Mouse (Mus musculus): ENCODE measurements around the gene Map2. TPM values are rescaled to one million over a fixed set of nuclear protein-coding genes. Genes with fewer than 3 reads are reported as not detected.

The Map2 gene
- polyA plus RNA-seq, 1 experiment = 51.6 TPM

GRCm38 (mm10) chr1:66457747-66458146 lies 282.7 kb downstream of the Map2 start:
- no peak overlapping the region for H3K27ac ChIP-seq (ENCODE audit: insufficient read depth, low read length)
- H3K4me1 ChIP-seq (ENCODE audit: control insufficient read depth, insufficient read depth, low read length) = no peaks in the 10 kb centered on the region
- TF ChIP-seq POLR2A (IDR thresholded peaks at IDR 0.05; ENCODE audit: low read depth, low read length) (no peak), CTCF (IDR thresholded peaks at IDR 0.05; ENCODE audit: borderline replicate concordance, insufficient read depth, low read length) (no peak)
- no peak overlapping the region for H3K4me3 ChIP-seq (ENCODE audit: insufficient read depth, low read length)

- Histone ChIP-seq H3K27ac (ENCODE audit: insufficient read depth, low read length) (no peak overlapping the region), H3K4me1 (ENCODE audit: control insufficient read depth, insufficient read depth, low read length) (no peaks in the 10 kb centered on the region), H3K4me3 (ENCODE audit: insufficient read depth, low read length) (no peak overlapping the region)
- TF ChIP-seq POLR2A (IDR thresholded peaks at IDR 0.05; ENCODE audit: low read depth, low read length) (no peak), CTCF (IDR thresholded peaks at IDR 0.05; ENCODE audit: borderline replicate concordance, insufficient read depth, low read length) (no peak)
These were observed 284.3 kb downstream of the Map2 start for GRCm38 (mm10) chr1:66459394-66459793.

GRCm38 (mm10) chr1:66460850-66461249 lies 285.8 kb downstream of the Map2 start:
- no peaks in the 10 kb centered on the region for H3K4me1 ChIP-seq (ENCODE audit: control insufficient read depth, insufficient read depth, low read length)
- H3K27ac ChIP-seq (ENCODE audit: insufficient read depth, low read length) = no peak overlapping the region
- no peak for TF ChIP-seq CTCF (IDR thresholded peaks at IDR 0.05; ENCODE audit: borderline replicate concordance, insufficient read depth, low read length)
- TF ChIP-seq POLR2A (IDR thresholded peaks at IDR 0.05; ENCODE audit: low read depth, low read length) = no peak
- no peak overlapping the region for H3K4me3 ChIP-seq (ENCODE audit: insufficient read depth, low read length)

DNA sequence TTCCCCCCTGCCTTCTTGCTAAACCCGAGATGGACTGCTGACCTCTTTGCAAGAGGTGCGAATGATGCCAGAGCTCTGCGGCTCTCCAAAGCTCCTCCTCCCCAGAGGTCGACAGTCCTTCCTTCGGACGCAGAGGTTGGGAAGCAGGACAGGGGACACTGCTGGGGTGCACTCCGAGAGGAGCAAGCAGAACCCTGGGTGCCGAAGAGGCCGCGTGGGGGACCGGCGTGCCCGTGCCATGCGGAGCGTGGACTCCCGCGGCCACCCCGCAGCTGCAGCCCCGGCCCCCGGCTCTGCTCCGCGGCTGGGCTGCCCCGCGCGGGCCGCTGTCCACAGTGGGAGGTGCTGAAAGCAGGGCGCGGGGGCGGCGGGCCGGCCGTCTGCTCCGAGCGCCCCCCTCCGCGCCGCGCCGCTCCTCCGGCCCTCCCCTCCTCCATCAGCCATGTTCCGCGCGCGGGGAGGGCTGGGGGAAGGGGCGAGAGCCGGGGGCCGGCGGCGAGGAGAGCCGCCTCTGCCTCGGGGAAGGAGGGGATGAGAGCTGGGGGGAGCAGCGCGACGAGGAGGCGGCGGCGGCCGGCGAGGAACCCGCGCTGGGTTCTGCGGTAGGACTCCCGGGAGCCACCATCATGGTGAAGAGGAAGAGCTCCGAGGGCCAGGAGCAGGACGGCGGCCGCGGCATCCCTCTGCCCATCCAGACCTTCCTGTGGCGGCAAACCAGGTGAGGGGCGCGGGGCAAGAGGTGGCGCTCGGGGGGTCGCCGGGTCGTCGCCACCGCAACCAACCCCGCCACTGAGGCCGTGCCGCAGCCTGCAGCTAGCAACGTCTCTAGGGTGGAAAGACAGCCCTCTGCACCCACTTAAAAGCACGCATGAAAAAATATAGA lies 293.0 kb downstream of the Map2 start, which contains the start of gene Unc80:
Gene Unc80 (plus strand): TSS at position 547 of the 883 bp plus-strand sequence.
- Histone ChIP-seq H3K27ac (ENCODE audit: insufficient read depth, low read length) (no peak within 1 kb of the TSS), H3K4me3 (ENCODE audit: insufficient read depth, low read length) (peak within 1 kb of the TSS; percentile 28), H3K4me1 (ENCODE audit: control insufficient read depth, insufficient read depth, low read length) (no peaks in the 10 kb centered on the region)
- TF ChIP-seq CTCF (IDR thresholded peaks at IDR 0.05; ENCODE audit: borderline replicate concordance, insufficient read depth, low read length) (no peak), POLR2A (IDR thresholded peaks at IDR 0.05; ENCODE audit: low read depth, low read length) (no peak)

DNA sequence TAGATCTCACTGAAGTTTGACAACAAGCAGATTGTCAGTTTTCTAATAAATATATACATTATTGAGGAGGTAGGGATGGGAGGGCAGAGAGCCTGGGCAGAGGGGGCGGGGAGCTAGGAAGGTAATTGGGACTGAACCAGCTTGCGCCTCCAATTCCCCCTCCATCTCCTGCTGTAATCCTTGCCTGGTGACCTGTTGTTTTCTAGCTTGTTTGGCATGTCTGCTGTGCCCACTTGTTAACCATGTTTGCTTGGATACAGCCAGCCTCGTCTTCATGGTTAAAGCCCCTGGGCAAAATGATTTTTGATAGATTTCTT lies 293.6 kb downstream of the Map2 start:
- no peak overlapping the region for H3K4me3 ChIP-seq (ENCODE audit: insufficient read depth, low read length)
- H3K27ac ChIP-seq (ENCODE audit: insufficient read depth, low read length) = no peak overlapping the region
- TF ChIP-seq CTCF (IDR thresholded peaks at IDR 0.05; ENCODE audit: borderline replicate concordance, insufficient read depth, low read length) (no peak), POLR2A (IDR thresholded peaks at IDR 0.05; ENCODE audit: low read depth, low read length) (no peak)
- H3K4me1 ChIP-seq (ENCODE audit: control insufficient read depth, insufficient read depth, low read length) = no peaks in the 10 kb centered on the region

DNA sequence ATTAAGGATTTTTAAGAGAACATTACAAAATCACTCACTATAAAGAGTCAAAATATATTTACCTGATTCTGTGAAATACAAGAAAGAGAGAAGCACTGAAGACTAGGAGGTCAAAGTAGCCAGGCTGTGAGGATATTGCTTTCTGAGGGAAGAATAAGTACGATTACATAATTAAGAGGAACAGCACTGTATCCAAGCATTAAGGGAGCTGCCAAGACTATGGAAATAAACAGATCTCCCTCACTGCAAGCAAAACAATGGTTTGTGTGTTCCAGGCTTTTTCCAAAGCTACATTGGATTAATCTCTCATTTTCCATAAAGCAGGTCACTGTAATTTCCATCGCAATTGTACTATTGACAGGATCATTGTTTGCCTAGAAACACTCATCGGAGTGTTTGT lies 307.7 kb downstream of the Map2 start:
- Histone ChIP-seq H3K4me1 (ENCODE audit: control insufficient read depth, insufficient read depth, low read length) (no peaks in the 10 kb centered on the region), H3K27ac (ENCODE audit: insufficient read depth, low read length) (no peak overlapping the region), H3K4me3 (ENCODE audit: insufficient read depth, low read length) (no peak overlapping the region)
- TF ChIP-seq POLR2A (IDR thresholded peaks at IDR 0.05; ENCODE audit: low read depth, low read length) (no peak), CTCF (IDR thresholded peaks at IDR 0.05; ENCODE audit: borderline replicate concordance, insufficient read depth, low read length) (no peak)

Other genes with a start within 250 kb of the Map2 start
- not detected in 2 replicates for gene Crygf, start 248.8 kb upstream of the Map2 start, polyA plus RNA-seq (2011; ENCODE audit: insufficient read length, low read depth, missing spikeins)